Mouse (Mus musculus) liver, embryonic 14.5 days (tissue): ENCODE measurements around the gene Cfap74.

Source experiments
- CTCF ChIP-seq: IDR thresholded peaks from 2 replicates; pipeline ENCODE4 v1.5.1; 2016; ENCODE audit warnings: antibody characterized with exemption, low read depth, control low read depth
- EP300 ChIP-seq: IDR thresholded peaks from 2 replicates; pipeline ENCODE4 v1.6.1; 2016; ENCODE audit warnings: antibody characterized with exemption, low read depth

DNA sequence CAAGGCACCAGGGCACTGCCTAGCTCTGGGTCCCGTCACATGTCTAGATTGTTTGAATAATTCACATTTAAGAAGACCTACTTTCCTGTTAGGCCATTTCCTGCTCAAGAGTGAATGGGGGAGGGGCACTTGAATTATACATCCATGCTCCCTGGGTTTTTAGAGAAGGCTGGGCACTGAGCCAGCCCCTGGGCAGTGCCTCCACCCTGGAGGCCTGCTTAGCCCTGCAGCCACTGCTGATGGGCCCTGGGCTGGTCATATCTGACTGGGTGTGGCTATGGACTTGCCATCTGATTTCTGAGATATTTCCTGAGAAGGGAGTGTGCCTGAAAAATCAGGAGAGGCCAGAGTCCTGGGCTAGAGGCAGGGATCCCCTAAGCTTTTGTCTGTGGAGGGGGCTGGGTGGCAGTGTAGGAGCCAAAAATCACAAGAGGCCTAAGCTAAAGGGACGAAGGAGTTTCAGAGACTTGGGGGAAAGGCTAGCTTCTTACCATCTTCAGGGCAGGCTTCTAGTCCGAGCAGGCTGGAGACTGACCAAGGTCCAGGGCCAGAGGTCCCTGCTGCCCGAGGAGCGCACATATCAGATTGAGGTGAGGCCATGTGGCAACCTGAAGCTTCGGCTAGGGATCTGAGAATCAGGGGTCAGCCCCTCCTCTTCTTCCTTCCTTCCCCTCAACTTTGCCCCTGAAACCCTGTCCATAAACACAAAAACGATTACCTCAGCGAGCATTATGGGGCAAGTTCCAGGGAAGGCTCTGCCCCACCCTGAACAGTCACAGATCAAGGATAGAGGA, 79.4 kb downstream of the Cfap74 start:
- no peak for TF ChIP-seq CTCF
- TF ChIP-seq EP300 = no peak; the same call in 1 of the 2 replicates
